Mouse (Mus musculus) bone marrow, adult 2 months (tissue): ENCODE data around the gene Olfr1057. TPM values are rescaled to one million over a fixed set of nuclear protein-coding genes. Genes with fewer than 3 reads are reported as not detected.
"Not testable (repeated sequence)": the region's sequence is repeated elsewhere in the genome, so short reads cannot be mapped to it uniquely, and the experiment has no call there.

Experiments used
- H3K27ac ChIP-seq: fragments of 200-500 bp; 2 replicates; pipeline ENCODE4 v1.5.1; 2012; ENCODE audit warnings: low read depth, mild to moderate bottlenecking, control low read depth, inconsistent platforms, low read length; ENCODE audit not compliant: control insufficient read depth, poor library complexity, insufficient read depth
- H3K4me1 ChIP-seq: fragments of 200-500 bp; 2 replicates; pipeline ENCODE4 v1.6.1; 2011; ENCODE audit warnings: low read length; ENCODE audit not compliant: control insufficient read depth, insufficient read depth
- H3K4me3 ChIP-seq: fragments of 200-500 bp; replicated peaks from 2 replicates; pipeline ENCODE3; 2011; ENCODE audit warnings: mild to moderate bottlenecking, low read depth, low read length, control low read depth; ENCODE audit not compliant: control insufficient read depth
- CTCF ChIP-seq: fragments of 200-500 bp; IDR thresholded peaks from 2 replicates; pipeline ENCODE4 v1.5.1; 2011; ENCODE audit warnings: low read length, control low read depth; ENCODE audit not compliant: control insufficient read depth, insufficient read depth
- POLR2A ChIP-seq: fragments of 200-500 bp; IDR thresholded peaks from 2 replicates; pipeline ENCODE4 v1.6.1; 2011; ENCODE audit warnings: low read depth, mild to moderate bottlenecking, control low read depth, low read length, borderline replicate concordance; ENCODE audit not compliant: control insufficient read depth
- WGBS: fragments of 180-500 bp; shearing (Covaris S2); methylation state at CpG from one replicate; pipeline ENCODE4 v1.1.7; 2018; 5-methylcytosine and 5-hydroxymethylcytosine counted together
- polyA plus RNA-seq: library from polyadenylated mRNA; stranded (reverse); fragments of >200 nt; gene quantifications from 2 replicates; pipeline ENCODE4 v1.2.4, GENCODE M21; 2011; ENCODE audit warnings: low replicate concordance; ENCODE audit not compliant: missing spikeins, insufficient read depth, insufficient read length

The Olfr1057 gene
- polyA plus RNA-seq = not detected in 2 replicates

- no peak within 1 kb of the TSS for H3K27ac ChIP-seq
- TF ChIP-seq CTCF (no peak), POLR2A (no peak)
- H3K4me3 ChIP-seq = no peak within 1 kb of the TSS
- H3K4me1 ChIP-seq = no peaks in the 10 kb centered on the region
Measured at GRCm38 (mm10) chr2:86378293-86378692, at the start of gene Olfr1057. TSS of gene Olfr1057 (minus strand) at chr2:86378393.

- not testable (repeated sequence) for H3K4me3 ChIP-seq, H3K27ac ChIP-seq, H3K4me1 ChIP-seq
Measured at GRCm38 (mm10) chr2:86426649-86427048, 48.5 kb upstream of the Olfr1057 start, which contains the start of gene Olfr1062. TSS of gene Olfr1062 (minus strand) at chr2:86426749.

GRCm38 (mm10) chr2:86413950-86414349 lies 35.8 kb upstream of the Olfr1057 start, which contains the start of gene Olfr1061:
TSS of gene Olfr1061 (minus strand) at chr2:86414050.
- TF ChIP-seq CTCF (no peak), POLR2A (no peak)
- no peak within 1 kb of the TSS for H3K27ac ChIP-seq
- no peaks in the 10 kb centered on the region for H3K4me1 ChIP-seq
- 64% methylated on average over 1 of the region's 1 CpGs for WGBS
- no peak within 1 kb of the TSS for H3K4me3 ChIP-seq

GRCm38 (mm10) chr2:86395114-86395513 lies 16.9 kb upstream of the Olfr1057 start:
- TF ChIP-seq POLR2A = no peak
- 84% methylated on average over 2 of the region's 2 CpGs for WGBS
- Histone ChIP-seq H3K27ac (no peak overlapping the region), H3K4me1 (no peaks in the 10 kb centered on the region), H3K4me3 (no peak overlapping the region)

- H3K4me1 ChIP-seq, H3K27ac ChIP-seq, H3K4me3 ChIP-seq: not testable (repeated sequence)
Measured at GRCm38 (mm10) chr2:86388461-86388860, 10.3 kb upstream of the Olfr1057 start, which contains the start of gene Olfr1058. TSS of gene Olfr1058 (minus strand) at chr2:86388561.

GRCm38 (mm10) chr2:86366342-86366741 lies 11.9 kb downstream of the Olfr1057 start:
- not testable (repeated sequence) for H3K27ac ChIP-seq, H3K4me3 ChIP-seq, H3K4me1 ChIP-seq
- no CpG with 5 or more reads among the region's 6 CpGs for WGBS

- Histone ChIP-seq H3K4me3 (no peak within 1 kb of the TSS), H3K27ac (no peak within 1 kb of the TSS), H3K4me1 (no peaks in the 10 kb centered on the region)
- TF ChIP-seq POLR2A = no peak
- no peak for TF ChIP-seq CTCF
Measured at GRCm38 (mm10) chr2:86362369-86362768, 15.8 kb downstream of the Olfr1057 start, which contains the start of gene Olfr1056. TSS of gene Olfr1056 (minus strand) at chr2:86362469.

GRCm38 (mm10) chr2:86351751-86352150 lies 26.4 kb downstream of the Olfr1057 start:
- not testable (repeated sequence) for H3K4me3 ChIP-seq, H3K4me1 ChIP-seq, H3K27ac ChIP-seq
- WGBS = 61% methylated on average over 1 of the region's 1 CpGs

GRCm38 (mm10) chr2:86350184-86350583 lies 28.0 kb downstream of the Olfr1057 start, which contains the start of gene Olfr1055:
TSS of gene Olfr1055 (minus strand) at chr2:86350284.
- TF ChIP-seq POLR2A (no peak), CTCF (no peak)
- H3K27ac ChIP-seq = no peak within 1 kb of the TSS
- 85% methylated on average over 5 of the region's 5 CpGs for WGBS
- H3K4me3 ChIP-seq = no peak within 1 kb of the TSS
- H3K4me1 ChIP-seq = no peaks in the 10 kb centered on the region

- H3K27ac ChIP-seq = no peak within 1 kb of the TSS
- TF ChIP-seq POLR2A (no peak), CTCF (no peak)
- WGBS = 80% methylated on average over 3 of the region's 3 CpGs
- no peaks in the 10 kb centered on the region for H3K4me1 ChIP-seq
- no peak within 1 kb of the TSS for H3K4me3 ChIP-seq
Measured at GRCm38 (mm10) chr2:86335333-86335732, 42.9 kb downstream of the Olfr1057 start, which contains the start of gene Olfr1054. TSS of gene Olfr1054 (minus strand) at chr2:86335433.
